Mouse (Mus musculus) bone marrow, adult 2 months (tissue): ENCODE results near the gene Acsm5.

ENCODE experiments used
- CTCF ChIP-seq: fragments of 200-500 bp; IDR thresholded peaks from 2 replicates; pipeline ENCODE4 v1.5.1; 2011; ENCODE audit warnings: low read length, control low read depth; ENCODE audit not compliant: control insufficient read depth, insufficient read depth
- POLR2A ChIP-seq: fragments of 200-500 bp; IDR thresholded peaks from 2 replicates; pipeline ENCODE4 v1.6.1; 2011; ENCODE audit warnings: low read depth, mild to moderate bottlenecking, control low read depth, low read length, borderline replicate concordance; ENCODE audit not compliant: control insufficient read depth

GRCm38 (mm10) chr7:119516272-119516558 lies 3.0 kb upstream of the Acsm5 start:
- TF ChIP-seq CTCF (no peak), POLR2A (no peak)
